In genomic region chr17:31209376-31209930, GRCm38 (mm10) we compare ENCODE assay signal across 39 mouse cellular contexts. TPM values are rescaled to one million over a fixed set of nuclear protein-coding genes. Genes with fewer than 3 reads are reported as not detected.
A peak's percentile ranks its signal among the peaks of the same experiment; 100 is the strongest.
DNase-seq lines count a peak whose midpoint lies in the region; ATAC-seq and TF ChIP-seq lines count a peak whose summit lies in the region.
"Had no signal": no experiment of that assay in that cellular context is flagged by ENCODE, and none has a peak within 500 bp of the region (broad histone marks: within the 10 kb centered on the region; RNA-seq: fewer than 3 reads in every experiment).

No protein-coding gene starts in this region.

- TF ChIP-seq CTCF in thymus, adult 2 months (IDR thresholded peaks at IDR 0.05; ENCODE audit: borderline replicate concordance, control insufficient read depth, extremely low read depth, insufficient read depth, low read length, poor library complexity), result no peak
- TF ChIP-seq CTCF in liver, embryonic 14.5 days (IDR thresholded peaks at IDR 0.05; ENCODE audit: low read depth), result no peak

- DNase-seq in thymus, adult 2 months, result peak; percentile 36
- DNase-seq in thymus, postnatal 4 days, result no peak
- no peak for DNase-seq in liver, embryonic 14.5 days (ENCODE audit: low read depth in 3 of 3, low spot score in 3 of 3)
- DNase-seq in thymus, postnatal 14 days, result peak; percentile 49
- no peak for DNase-seq in forebrain, embryonic 10.5 days (ENCODE audit: extremely low spot score, low spot score)
- no peak for DNase-seq in kidney, postnatal 25 days
- DNase-seq: adrenal gland, postnatal 10 days; cerebellum, adult 11 months; cerebellum, adult 9-10 months; cerebellum, postnatal 36 days; kidney, adult 8-10 months; kidney, postnatal 10 days; lung, adult 18-20 months; right cerebral cortex, postnatal 25 days had no signal

- peak overlapping the region; percentile 96 for H3K27ac ChIP-seq in thymus, adult 2 months (ENCODE audit: control insufficient read depth, insufficient read depth, low read length)
- peak overlapping the region; percentile 65; the same call in 1 of the 2 replicates for H3K27ac ChIP-seq in liver, embryonic 14.5 days
- H3K27ac ChIP-seq in forebrain, embryonic 10.5 days, result no peak overlapping the region
- H3K27ac ChIP-seq: heart, embryonic 10.5 days; heart, embryonic 15.5 days; hindbrain, embryonic 12.5 days; hindbrain, postnatal 0 days; left cerebral cortex, adult 2 months; limb, embryonic 12.5 days; macrophage; midbrain, embryonic 10.5 days; midbrain, embryonic 15.5 days; stomach, postnatal 0 days had no signal

- no peak overlapping the region for H3K9ac ChIP-seq in liver, embryonic 14.5 days (replicated peaks)
- H3K9ac ChIP-seq: heart, embryonic 15.5 days; hindbrain, embryonic 12.5 days; limb, embryonic 12.5 days; midbrain, embryonic 15.5 days had no signal

- H3K27me3 ChIP-seq in erythroblast, embryonic 14.5 days (ENCODE audit: control insufficient read depth), result no peaks in the 10 kb centered on the region
- no peaks in the 10 kb centered on the region for H3K27me3 ChIP-seq in thymus, adult 2 months (ENCODE audit: control insufficient read depth, insufficient read depth, low read length)
- no peaks in the 10 kb centered on the region for H3K27me3 ChIP-seq in liver, embryonic 14.5 days (ENCODE audit: control insufficient read depth, insufficient read depth, low read length)
- no peaks in the 10 kb centered on the region for H3K27me3 ChIP-seq in forebrain, embryonic 10.5 days (ENCODE audit: poor library complexity, severe bottlenecking)
- H3K27me3 ChIP-seq: heart, embryonic 15.5 days; hindbrain, embryonic 12.5 days; limb, embryonic 12.5 days; midbrain, embryonic 15.5 days had no signal

- peaks cover 59% of the 10 kb centered on the region for H3K4me1 ChIP-seq in erythroblast, embryonic 14.5 days (ENCODE audit: control insufficient read depth)
- peaks cover 50% of the 10 kb centered on the region for H3K4me1 ChIP-seq in thymus, adult 2 months (replicated peaks; ENCODE audit: control insufficient read depth, insufficient read depth, low read length)
- H3K4me1 ChIP-seq in liver, embryonic 14.5 days (replicated peaks; ENCODE audit: control insufficient read depth in 2 of 2, insufficient read depth in 2 of 2, low read length in 1 of 2), result peaks cover 0 to 32% of the 10 kb centered on the region in 2 experiments; a peak in 3 of 4 replicates
- H3K4me1 ChIP-seq in forebrain, embryonic 10.5 days, result peaks cover 3% of the 10 kb centered on the region; the same call in 1 of the 2 replicates
- H3K4me1 ChIP-seq: heart, embryonic 15.5 days; hindbrain, embryonic 12.5 days; limb, embryonic 12.5 days; midbrain, embryonic 10.5 days; midbrain, embryonic 15.5 days had no signal

- TF ChIP-seq POLR2A in thymus, adult 2 months (IDR thresholded peaks at IDR 0.05; ENCODE audit: control insufficient read depth, extremely low read depth, insufficient read depth, low read length, poor library complexity), result no peak

- 79% methylated on average over 11 of the region's 11 CpGs for WGBS in thymus, adult 2 months
- 76% methylated on average over 11 of the region's 11 CpGs for WGBS in liver, embryonic 14.5 days (ENCODE audit: insufficient replicate concordance)
- WGBS in forebrain, embryonic 10.5 days, result 91% methylated on average over 11 of the region's 11 CpGs

- no peak for TF ChIP-seq EP300 in liver, embryonic 14.5 days (IDR thresholded peaks at IDR 0.05; ENCODE audit: low read depth)

- H3K4me3 ChIP-seq in erythroblast, embryonic 14.5 days (replicated peaks), result peak overlapping the region; percentile 66
- peak overlapping the region; percentile 58 for H3K4me3 ChIP-seq in thymus, adult 2 months (ENCODE audit: control insufficient read depth, insufficient read depth, low read length)
- H3K4me3 ChIP-seq in liver, embryonic 14.5 days (ENCODE audit: insufficient read depth in 1 of 2, low read depth in 2 of 2, low read length in 2 of 2), result peak overlapping the region in 1 of 2 experiments; percentile 55; a peak in 1 of 4 replicates
- no peak overlapping the region for H3K4me3 ChIP-seq in forebrain, embryonic 10.5 days
- H3K4me3 ChIP-seq: heart, embryonic 10.5 days; hindbrain, embryonic 12.5 days; left cerebral cortex, adult 2 months; limb, embryonic 12.5 days; midbrain, embryonic 10.5 days; midbrain, embryonic 15.5 days had no signal

- no peaks in the 10 kb centered on the region for H3K9me3 ChIP-seq in erythroblast, embryonic 14.5 days (ENCODE audit: control insufficient read depth, low read length)
- H3K9me3 ChIP-seq in liver, embryonic 14.5 days (ENCODE audit: control insufficient read depth, low read length), result no peaks in the 10 kb centered on the region
- no peaks in the 10 kb centered on the region for H3K9me3 ChIP-seq in forebrain, embryonic 10.5 days
- H3K9me3 ChIP-seq: heart, embryonic 10.5 days; heart, embryonic 15.5 days; hindbrain, embryonic 12.5 days; limb, embryonic 12.5 days; midbrain, embryonic 10.5 days; midbrain, embryonic 15.5 days had no signal

- ATAC-seq in erythroblast, adult 5-6 weeks (replicated peaks; ENCODE audit: low FRiP score, poor library complexity, severe bottlenecking), result no peak
- no peak for ATAC-seq in liver, embryonic 14.5 days (ENCODE audit: insufficient read depth)
- ATAC-seq: forebrain, embryonic 16.5 days; hindbrain, postnatal 0 days; intestine, embryonic 16.5 days; lung, postnatal 0 days; midbrain, embryonic 15.5 days had no signal

- peak overlapping the region; percentile 79 for H3K4me2 ChIP-seq in liver, embryonic 14.5 days (ENCODE audit: low read depth)
- H3K4me2 ChIP-seq: heart, embryonic 15.5 days; hindbrain, embryonic 12.5 days; limb, embryonic 12.5 days; midbrain, embryonic 15.5 days had no signal

- H3K36me3 ChIP-seq in erythroblast, embryonic 14.5 days (ENCODE audit: control insufficient read depth), result peaks cover 41% of the 10 kb centered on the region
- H3K36me3 ChIP-seq in thymus, adult 2 months (ENCODE audit: control insufficient read depth, insufficient read depth, low read length), result peaks cover 19% of the 10 kb centered on the region
- H3K36me3 ChIP-seq in liver, embryonic 14.5 days (replicated peaks; ENCODE audit: control insufficient read depth, insufficient read depth, low read depth), result no peaks in the 10 kb centered on the region
- no peaks in the 10 kb centered on the region for H3K36me3 ChIP-seq in forebrain, embryonic 10.5 days (replicated peaks)
- H3K36me3 ChIP-seq: heart, embryonic 10.5 days; heart, embryonic 15.5 days; hindbrain, embryonic 12.5 days; limb, embryonic 12.5 days; midbrain, embryonic 10.5 days; midbrain, embryonic 15.5 days had no signal

RNA-seq across cellular contexts. Expression of gene Ubash3a, which starts 1.8 kb away (rescaled TPM):
- 0.80 and 0.94 TPM in 2 replicates for polyA plus RNA-seq in erythroblast, embryonic 14.5 days (2012)
- 6.7 and 27.5 TPM in 2 replicates for total RNA-seq in erythroblast, adult 5-6 weeks (2015; ENCODE audit: low replicate concordance)
- total RNA-seq in erythroblast, adult 5-6 weeks (2017; ENCODE audit: low replicate concordance), result 6.3 and 9.6 TPM in 2 replicates
- polyA plus RNA-seq in thymus, adult 2 months (2012; rRNA removed), result 95.5 and 126 TPM in 2 replicates
- polyA plus RNA-seq in liver, embryonic 14.5 days (2012; rRNA removed), result 7.7 and 8.4 TPM in 2 replicates
- 11.8 and 13.8 TPM in 2 replicates for polyA plus RNA-seq in liver, embryonic 14.5 days (2014; fragmentation: Nextera tagmentation; extraction: Ambion mirVana)
- 0.39 and 0.42 TPM in 2 replicates for polyA plus RNA-seq in forebrain, embryonic 10.5 days (2016; fragmentation: Nextera tagmentation; extraction: Ambion mirVana)
- total RNA-seq: gastrocnemius, adult 8-10 months; heart, postnatal 25 days; left cerebral cortex, adult 2 months; left cerebral cortex, postnatal 25 days had no signal
- polyA plus RNA-seq: forebrain, embryonic 16.5 days; hindbrain, embryonic 12.5 days; hindbrain, postnatal 0 days; midbrain, embryonic 15.5 days had no signal

RNA-seq across cellular contexts. Expression of gene Tmprss3, which starts 10.7 kb away (rescaled TPM):
- polyA plus RNA-seq in erythroblast, embryonic 14.5 days (2012), result not detected in 2 replicates
- total RNA-seq in erythroblast, adult 5-6 weeks (2015; ENCODE audit: low replicate concordance), result not detected in 2 replicates
- not detected in 2 replicates for total RNA-seq in erythroblast, adult 5-6 weeks (2017; ENCODE audit: low replicate concordance)
- 0.61 and 0.92 TPM in 2 replicates for polyA plus RNA-seq in thymus, adult 2 months (2012; rRNA removed)
- polyA plus RNA-seq in liver, embryonic 14.5 days (2012; rRNA removed), result 0.27 and 0.39 TPM in 2 replicates
- polyA plus RNA-seq in liver, embryonic 14.5 days (2014; fragmentation: Nextera tagmentation; extraction: Ambion mirVana), result 0.13 and 0.25 TPM in 2 replicates
- polyA plus RNA-seq in forebrain, embryonic 10.5 days (2016; fragmentation: Nextera tagmentation; extraction: Ambion mirVana), result not detected in 2 replicates
- total RNA-seq: gastrocnemius, adult 8-10 months; heart, postnatal 25 days; layer of hippocampus, adult 18-20 months; layer of hippocampus, postnatal 10 days; left cerebral cortex, adult 2 months had no signal
- polyA plus RNA-seq: embryonic facial prominence, embryonic 11.5 days; forebrain, embryonic 11.5 days; forebrain, embryonic 16.5 days; gonadal fat pad, adult 2 months; heart, embryonic 10.5 days; heart, embryonic 15.5 days; limb, embryonic 12.5 days; lung, postnatal 0 days; macrophage; midbrain, embryonic 10.5 days; neural tube, embryonic 11.5 days had no signal

RNA-seq across cellular contexts. Expression of gene Tff1, which starts 44.4 kb away (rescaled TPM):
- polyA plus RNA-seq in erythroblast, embryonic 14.5 days (2012), result not detected in 2 replicates
- total RNA-seq in erythroblast, adult 5-6 weeks (2015; ENCODE audit: low replicate concordance), result not detected in 2 replicates
- not detected in 2 replicates for total RNA-seq in erythroblast, adult 5-6 weeks (2017; ENCODE audit: low replicate concordance)
- polyA plus RNA-seq in thymus, adult 2 months (2012; rRNA removed), result 2.1 and 2.7 TPM in 2 replicates
- not detected in 2 replicates for polyA plus RNA-seq in liver, embryonic 14.5 days (2012; rRNA removed)
- not detected in 2 replicates for polyA plus RNA-seq in liver, embryonic 14.5 days (2014; fragmentation: Nextera tagmentation; extraction: Ambion mirVana)
- polyA plus RNA-seq in forebrain, embryonic 10.5 days (2016; fragmentation: Nextera tagmentation; extraction: Ambion mirVana), result not detected in 2 replicates
- total RNA-seq: adrenal gland, postnatal 10 days; gastrocnemius, adult 8-10 months; heart, postnatal 25 days; hindbrain, postnatal 0 days; layer of hippocampus, adult 18-20 months; layer of hippocampus, postnatal 10 days; left cerebral cortex, adult 2 months; left cerebral cortex, postnatal 25 days; neutrophil, adult 5-6 weeks had no signal
- polyA plus RNA-seq: embryonic facial prominence, embryonic 11.5 days; forebrain, embryonic 11.5 days; forebrain, embryonic 16.5 days; heart, embryonic 15.5 days; hindbrain, embryonic 12.5 days; hindbrain, postnatal 0 days; limb, embryonic 12.5 days; lung, postnatal 0 days; macrophage; midbrain, embryonic 10.5 days; midbrain, embryonic 15.5 days; neural tube, embryonic 11.5 days had no signal

Comparison
In these comparisons a context has a peak if more than half of its experiments do, and no peak if none do; other contexts are left out.
1. DNase-seq: peak in thymus, adult 2 months (single experiment) and thymus, postnatal 14 days (single experiment); none in thymus, postnatal 4 days (single experiment), liver, embryonic 14.5 days (0 of 3), forebrain, embryonic 10.5 days (single experiment) and kidney, postnatal 25 days (0 of 2).